Mouse (Mus musculus): Measurements from ENCODE around the gene Ces2h.
A peak's percentile ranks its signal among the peaks of the same experiment; 100 is the strongest.
"Not testable (repeated sequence)": the region's sequence is repeated elsewhere in the genome, so short reads cannot be mapped to it uniquely, and the experiment has no call there.

Ces2h gene

GRCm38 (mm10) chr8:105000586-105000985 is at the start of gene Ces2h:
Gene Ces2h (plus strand): TSS chr8:105000853.
- DNase-seq (ENCODE audit: low spot score in 2 of 2), result no peak

- peak; percentile 53 to 59 for DNase-seq (ENCODE audit: low spot score in 2 of 2)
Measured at GRCm38 (mm10) chr8:104961537-104961961, 39.1 kb upstream of the Ces2h start, which contains the start of gene Ces2g. Gene Ces2g (plus strand): TSS chr8:104961718.

- no peak for DNase-seq (ENCODE audit: low spot score in 2 of 2)
Measured at GRCm38 (mm10) chr8:104962229-104962901, 38.3 kb upstream of the Ces2h start.

- peak; percentile 9 to 28 for DNase-seq (ENCODE audit: low spot score in 2 of 2)
Measured at GRCm38 (mm10) chr8:104963375-104963894, 37.2 kb upstream of the Ces2h start.

- no peak for DNase-seq (ENCODE audit: low spot score in 2 of 2)
Measured at GRCm38 (mm10) chr8:104984126-104984525, 16.5 kb upstream of the Ces2h start.

- no peak for DNase-seq (ENCODE audit: low spot score in 2 of 2)
Measured at GRCm38 (mm10) chr8:104984942-104985341, 15.7 kb upstream of the Ces2h start.

- DNase-seq (ENCODE audit: low spot score in 2 of 2), result no peak
Measured at GRCm38 (mm10) chr8:104998191-104998590, 2.5 kb upstream of the Ces2h start.

GRCm38 (mm10) chr8:104999183-104999582 is 1.5 kb upstream of the Ces2h start:
- no peak for DNase-seq (ENCODE audit: low spot score in 2 of 2)

- no peak for DNase-seq (ENCODE audit: low spot score in 2 of 2)
Measured at GRCm38 (mm10) chr8:105010000-105010399, 9.3 kb downstream of the Ces2h start.

GRCm38 (mm10) chr8:105011136-105011535 is 10.5 kb downstream of the Ces2h start:
- DNase-seq (ENCODE audit: low spot score in 2 of 2), result no peak

- no peak for DNase-seq (ENCODE audit: low spot score in 2 of 2)
Measured at GRCm38 (mm10) chr8:105014391-105014790, 13.7 kb downstream of the Ces2h start.

- DNase-seq (ENCODE audit: low spot score in 2 of 2), result no peak
Measured at GRCm38 (mm10) chr8:105021954-105022353, 21.3 kb downstream of the Ces2h start.

- DNase-seq (ENCODE audit: low spot score in 2 of 2), result no peak
Measured at GRCm38 (mm10) chr8:105023087-105023486, 22.4 kb downstream of the Ces2h start.

GRCm38 (mm10) chr8:105025050-105025449 is 24.4 kb downstream of the Ces2h start:
- DNase-seq (ENCODE audit: low spot score in 2 of 2), result no peak

GRCm38 (mm10) chr8:105043510-105043909 is 42.9 kb downstream of the Ces2h start:
- DNase-seq (ENCODE audit: low spot score in 2 of 2), result no peak

- no peak for DNase-seq (ENCODE audit: low spot score in 2 of 2)
Measured at GRCm38 (mm10) chr8:105045824-105046401, 45.3 kb downstream of the Ces2h start.

GRCm38 (mm10) chr8:105048371-105048854 is 47.8 kb downstream of the Ces2h start, which contains the start of gene Ces3a:
Gene Ces3a (plus strand): TSS chr8:105048601.
- no peak for DNase-seq (ENCODE audit: low spot score in 2 of 2)

- no peak for DNase-seq (ENCODE audit: low spot score in 2 of 2)
Measured at GRCm38 (mm10) chr8:105056211-105056610, 55.6 kb downstream of the Ces2h start.

GRCm38 (mm10) chr8:105060056-105060455 is 59.4 kb downstream of the Ces2h start:
- no peak for DNase-seq (ENCODE audit: low spot score in 2 of 2)

- peak in 1 of 2 experiments; percentile 7 for DNase-seq (ENCODE audit: low spot score in 2 of 2)
Measured at GRCm38 (mm10) chr8:105066761-105067160, 66.1 kb downstream of the Ces2h start.

- DNase-seq (ENCODE audit: low spot score in 2 of 2), result not testable (repeated sequence)
Measured at GRCm38 (mm10) chr8:105067905-105068304, 67.3 kb downstream of the Ces2h start.

- no peak for DNase-seq (ENCODE audit: low spot score in 2 of 2)
Measured at GRCm38 (mm10) chr8:105068971-105069370, 68.3 kb downstream of the Ces2h start.
